Mouse (Mus musculus) layer of hippocampus, postnatal 10 days (tissue): ENCODE measurements at regions not wholly inside any gene's neighbourhood (a gene's known extent, or its start where the extent isn't known, plus 50 kb on each side); places are given as distances from the start of the nearest gene placed in this dataset.
A peak's percentile ranks its signal among the peaks of the same experiment; 100 is the strongest.
"Not testable (repeated sequence)": the region's sequence is repeated elsewhere in the genome, so short reads cannot be mapped to it uniquely, and the experiment has no call there.

Experiments
- DNase-seq, 2 experiments: peaks; one replicate each; pipeline ENCODE4 v3.0.0; 2021; ENCODE audit warnings: low spot score in 2 of 2

DNA sequence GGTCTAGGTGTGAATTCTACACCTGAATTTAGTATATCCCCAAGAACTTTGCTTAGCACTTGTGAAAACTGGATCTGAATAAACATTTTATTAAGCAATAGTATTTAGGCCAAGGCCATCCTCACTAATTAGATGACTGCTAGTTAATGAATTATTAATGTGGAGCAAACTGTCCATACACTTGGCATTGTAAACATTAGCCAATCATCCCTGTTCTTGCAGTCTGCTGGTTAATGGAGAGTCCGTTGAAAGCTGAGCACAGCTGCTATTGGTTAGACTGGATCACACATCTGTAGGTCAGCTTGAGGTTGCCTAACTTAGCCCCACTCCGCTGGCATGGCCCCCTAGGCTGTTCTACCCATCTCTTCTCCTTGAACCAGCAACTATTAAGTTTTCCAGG, 826.2 kb upstream of the 4930452B06Rik start:
- DNase-seq: no peak

DNA sequence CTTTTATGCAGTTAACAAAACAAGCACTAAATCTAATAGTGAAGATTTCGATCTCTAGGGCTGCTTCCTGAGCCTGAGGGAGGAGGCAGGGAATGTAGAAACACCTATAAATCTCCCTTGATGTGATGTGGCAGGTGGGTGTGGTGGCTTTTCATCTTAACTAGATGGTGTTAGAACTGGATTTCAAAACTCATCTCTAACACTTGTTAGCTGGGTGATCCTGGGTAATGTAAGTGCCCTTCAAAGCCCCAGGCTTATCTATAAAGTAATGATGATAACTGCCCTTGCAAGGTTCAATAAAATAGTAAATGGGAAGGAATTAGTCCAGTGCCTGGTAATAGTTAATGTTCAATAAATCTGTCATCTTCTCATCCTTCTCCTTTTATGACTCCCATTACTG, 822.5 kb upstream of the 4930452B06Rik start:
- no peak for DNase-seq

DNA sequence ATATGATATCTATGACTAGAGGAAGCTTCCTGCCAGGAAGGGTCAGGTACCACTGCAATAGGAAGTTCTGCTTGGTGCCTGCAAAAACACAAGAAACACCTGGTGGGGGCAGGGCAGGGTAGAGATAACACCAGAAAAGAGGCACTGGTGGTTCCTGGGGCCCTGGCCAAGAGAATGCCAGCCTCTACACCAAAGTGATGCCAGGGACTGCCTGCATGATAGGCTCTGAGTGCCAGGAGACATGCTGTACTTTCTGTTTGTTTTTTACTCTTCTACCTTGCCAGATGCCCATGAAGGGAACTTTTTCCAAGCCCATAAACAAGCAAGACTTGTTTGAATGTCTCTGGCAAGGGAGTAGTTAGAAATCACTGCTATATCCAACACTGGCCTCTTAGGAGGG, 812.9 kb upstream of the 4930452B06Rik start:
- DNase-seq: no peak

DNA sequence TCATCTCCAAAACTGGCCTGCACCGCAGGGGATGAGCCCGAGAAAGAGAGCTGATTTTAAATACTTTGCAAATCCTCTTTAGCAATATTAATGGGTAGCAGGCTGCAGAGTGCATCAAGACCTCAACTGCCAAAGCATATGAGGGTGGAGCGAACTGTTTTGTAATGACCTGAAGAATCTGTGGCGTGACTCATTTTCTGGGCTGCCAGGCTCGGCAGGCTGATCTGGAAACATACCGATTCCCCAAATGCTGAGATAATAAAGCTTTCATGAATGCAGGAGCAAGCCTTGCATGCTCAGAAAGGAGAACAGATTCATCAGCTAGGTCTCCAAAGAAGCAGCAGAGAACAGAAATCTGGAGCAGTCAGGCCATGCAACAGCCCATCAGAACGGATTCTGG, 809.1 kb upstream of the 4930452B06Rik start:
- DNase-seq: no peak

DNA sequence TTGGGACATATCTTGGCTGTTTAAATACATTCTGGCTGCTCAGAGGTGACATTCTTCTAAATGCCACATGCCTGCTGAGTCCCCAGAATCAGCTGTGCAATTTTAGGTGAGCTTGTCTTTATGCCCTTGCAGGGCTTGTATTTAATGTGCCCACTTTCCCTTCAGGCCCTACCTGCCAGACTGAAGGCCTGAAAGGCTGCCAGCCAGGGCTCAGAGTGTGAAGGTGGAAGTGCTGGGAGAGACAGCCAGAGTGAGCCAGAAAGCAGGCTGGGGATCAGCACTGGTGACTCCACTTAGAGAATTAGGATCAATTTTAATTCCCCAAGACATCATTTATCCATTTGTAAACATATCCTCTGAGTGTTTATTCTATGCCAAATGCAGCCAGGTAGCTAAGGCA, 803.6 kb upstream of the 4930452B06Rik start:
- no peak for DNase-seq

DNA sequence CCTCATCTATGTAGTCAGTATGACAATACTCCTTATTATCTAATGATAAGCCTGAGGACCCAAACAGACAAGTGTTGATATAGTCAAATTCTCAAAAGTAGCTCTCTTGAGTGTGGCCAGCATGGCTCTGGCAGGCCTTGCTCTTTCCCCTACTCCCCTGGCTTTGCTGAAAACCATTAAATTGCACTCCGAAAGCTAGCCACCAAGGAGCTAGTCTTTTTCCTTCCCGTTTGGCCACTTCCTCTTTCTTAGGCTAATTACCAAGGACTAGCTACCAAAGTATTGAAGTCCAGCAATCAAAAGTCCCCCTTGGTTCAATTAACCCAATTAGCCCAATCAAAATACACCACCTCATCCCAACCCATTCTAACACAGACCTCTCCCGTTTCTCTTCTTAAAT, 802.6 kb upstream of the 4930452B06Rik start:
- no peak for DNase-seq

DNA sequence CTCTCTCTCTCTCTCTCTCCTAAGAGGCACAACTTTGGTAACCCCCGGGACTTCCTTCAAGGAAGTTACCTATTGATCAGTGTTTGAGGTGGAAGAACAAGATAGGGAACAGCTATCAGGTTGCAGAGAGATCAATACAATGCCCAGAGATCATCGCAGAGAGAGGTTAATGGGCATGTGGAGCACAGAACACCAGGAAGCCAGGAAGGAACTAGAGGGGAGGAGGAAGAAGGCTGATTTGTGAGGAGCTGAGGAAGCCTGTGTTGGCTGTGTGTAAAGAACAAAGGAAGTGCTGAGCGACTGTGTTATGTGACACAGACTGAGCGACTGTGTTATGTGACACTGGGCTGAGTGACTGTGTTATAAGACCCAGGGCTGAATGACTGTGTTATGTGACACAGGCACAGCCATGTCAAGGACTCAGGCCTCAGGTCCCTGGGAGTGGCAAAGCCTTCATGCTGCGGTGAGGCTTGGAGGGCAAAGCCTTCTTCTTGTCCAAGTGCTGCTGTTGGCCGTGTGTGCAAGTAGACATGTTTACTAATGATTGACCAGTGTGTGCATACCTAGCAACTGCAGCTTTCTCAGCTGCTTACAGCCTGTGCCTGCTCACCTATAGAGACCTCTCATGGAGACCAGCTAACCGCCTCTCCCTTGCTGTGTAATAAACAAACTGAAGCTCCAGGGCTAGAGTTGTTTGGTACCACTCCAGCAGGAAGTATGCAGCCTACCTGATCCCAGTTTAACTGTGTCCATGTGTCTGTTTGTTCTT, 801.8 kb upstream of the 4930452B06Rik start:
- no peak for DNase-seq

DNA sequence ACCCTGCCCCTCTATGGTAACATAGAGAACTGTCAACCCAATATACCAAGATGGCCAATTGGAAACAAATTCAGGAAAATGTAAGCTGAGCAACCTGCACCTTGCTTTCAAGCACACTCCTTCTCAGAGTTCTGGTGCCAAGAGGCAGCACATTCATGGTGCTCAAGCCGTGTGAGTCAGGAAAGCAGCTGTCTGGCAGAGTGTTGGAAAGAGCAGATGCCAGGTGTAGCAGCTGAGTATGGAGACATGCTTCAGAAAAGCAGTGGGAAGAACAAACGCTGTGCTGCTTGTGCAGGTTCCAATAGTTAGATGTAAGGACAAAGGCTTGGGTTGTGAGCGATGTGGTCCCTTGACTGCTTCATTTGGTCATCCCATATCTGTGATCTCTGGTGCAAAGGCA, 794.0 kb upstream of the 4930452B06Rik start:
- DNase-seq: no peak

DNA sequence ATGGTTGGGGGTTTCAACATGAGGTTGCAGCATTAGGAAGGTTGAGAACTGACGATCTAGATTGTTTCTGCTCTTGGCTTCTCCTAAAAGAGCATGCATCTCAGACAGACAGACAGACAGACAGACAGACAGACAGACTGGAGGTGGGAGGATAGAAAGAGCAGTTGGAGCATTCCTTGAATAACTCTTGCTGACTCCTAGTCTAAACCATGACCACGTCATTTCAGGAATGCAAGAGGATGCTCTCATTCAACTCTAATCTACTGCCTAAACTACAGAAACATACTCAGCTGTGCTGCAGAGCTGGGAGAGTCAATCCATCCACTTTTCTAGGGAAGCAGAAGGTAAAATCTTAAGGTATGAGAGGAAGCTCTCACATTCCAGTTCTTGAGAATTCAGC, 792.8 kb upstream of the 4930452B06Rik start:
- DNase-seq: no peak

DNA sequence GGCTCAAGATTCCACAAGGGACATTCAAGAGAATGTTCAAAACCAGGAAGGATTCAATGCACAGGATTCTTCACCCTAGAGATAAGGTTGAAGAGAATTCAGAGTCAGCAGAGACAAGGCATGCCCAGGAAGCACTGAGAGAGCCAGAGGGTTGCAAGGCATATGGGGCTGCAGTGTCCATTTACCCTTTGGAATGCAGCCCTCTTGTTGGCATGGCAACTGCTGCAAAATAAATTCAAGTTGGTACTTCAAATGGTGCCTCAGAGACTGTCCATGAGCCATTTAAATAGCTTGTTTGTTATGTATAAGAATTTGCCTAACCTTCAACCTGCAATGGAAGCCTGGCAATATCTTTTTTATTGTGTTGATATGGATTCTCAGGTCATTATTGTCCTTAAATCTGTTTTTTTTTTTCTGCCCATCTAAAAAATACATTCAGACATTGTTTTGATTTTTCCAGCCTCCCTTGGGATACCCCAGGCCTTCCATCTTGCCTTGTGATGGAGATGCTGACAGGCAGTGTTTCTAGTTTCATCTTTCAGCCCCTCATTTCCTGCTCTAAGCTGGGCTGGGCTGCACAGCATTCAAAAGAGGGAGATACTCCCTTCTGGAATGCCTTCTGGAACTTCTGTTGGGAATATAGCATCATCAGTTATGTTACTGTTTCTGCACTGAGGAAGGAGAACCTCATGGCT, 791.9 kb upstream of the 4930452B06Rik start:
- no peak for DNase-seq

DNA sequence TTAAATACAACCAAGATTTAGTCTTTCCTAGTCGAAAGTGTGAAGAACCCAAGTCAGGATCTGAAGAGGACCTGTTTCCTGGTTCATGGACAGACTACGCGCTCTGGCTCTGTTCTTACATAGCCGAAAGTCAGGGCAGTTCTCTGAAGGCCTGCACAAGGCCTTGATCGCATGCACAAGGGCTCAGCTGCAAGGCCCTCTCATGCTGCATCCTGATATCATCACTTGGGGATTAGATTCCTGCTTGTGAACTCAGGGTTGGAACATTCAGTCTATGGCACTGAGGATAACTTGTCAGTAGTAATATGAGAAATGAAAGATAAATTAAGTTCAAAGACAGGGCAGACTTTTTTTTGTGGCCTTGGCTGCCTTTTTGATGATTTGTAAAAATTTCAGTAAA, 789.9 kb upstream of the 4930452B06Rik start:
- DNase-seq: no peak

DNA sequence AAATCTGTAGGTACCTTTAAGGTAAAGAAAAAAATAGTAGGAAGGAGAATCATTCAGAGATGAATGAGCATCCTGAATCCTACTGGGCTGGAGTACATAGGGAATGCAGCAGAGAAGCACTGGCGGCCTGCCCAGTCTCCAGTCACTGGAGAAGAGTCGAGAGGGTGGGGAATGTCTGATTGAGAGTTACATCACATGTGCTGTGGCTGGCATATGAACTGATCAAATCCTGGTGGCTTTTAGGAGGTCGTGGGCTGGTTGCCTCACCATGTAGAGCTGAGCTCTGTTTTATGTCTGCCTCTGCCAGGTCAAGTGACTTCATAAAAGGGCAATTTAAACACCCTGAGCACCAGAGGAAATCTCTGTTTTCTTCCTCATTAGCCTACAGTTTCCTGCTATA, 783.9 kb upstream of the 4930452B06Rik start:
- DNase-seq: peak; percentile 19 to 39

DNA sequence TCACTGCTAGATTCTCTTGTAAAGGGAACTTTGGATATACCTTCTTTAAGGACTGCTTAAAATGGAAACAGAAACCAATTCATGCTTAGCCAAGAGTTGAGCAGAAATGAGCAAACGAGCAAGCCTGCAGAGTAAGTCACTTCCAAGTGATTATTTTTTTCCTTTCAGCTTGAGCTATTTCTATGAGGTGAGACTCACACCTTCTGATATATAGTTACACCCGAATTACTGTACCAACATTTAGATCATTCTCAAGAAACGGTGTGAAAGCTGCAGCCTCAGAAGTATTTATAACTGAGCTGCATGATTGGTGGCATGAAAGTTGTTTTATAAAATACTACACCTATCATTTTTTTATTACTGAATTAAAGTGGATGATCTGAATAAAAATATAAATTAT, 771.9 kb upstream of the 4930452B06Rik start:
- DNase-seq: no peak

DNA sequence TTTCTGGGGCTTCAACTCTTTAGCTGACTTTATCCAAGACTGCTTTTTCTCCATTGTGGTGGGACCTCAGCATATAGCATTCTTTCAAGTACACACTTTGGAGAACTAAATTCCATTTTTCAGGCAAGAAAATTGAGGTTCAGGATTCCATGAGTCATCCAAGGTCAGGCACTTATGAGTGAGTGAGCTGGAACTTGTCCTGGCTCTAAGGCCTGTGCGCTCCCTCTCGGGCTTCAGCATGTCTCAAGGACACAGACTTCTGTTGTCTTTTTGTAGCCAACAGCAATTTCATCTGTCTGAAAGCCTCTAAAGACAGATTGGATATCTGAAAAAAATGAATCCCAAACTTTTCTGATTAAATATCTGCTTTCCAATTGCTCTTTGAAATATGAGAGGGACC, 769.1 kb upstream of the 4930452B06Rik start:
- DNase-seq: no peak

DNA sequence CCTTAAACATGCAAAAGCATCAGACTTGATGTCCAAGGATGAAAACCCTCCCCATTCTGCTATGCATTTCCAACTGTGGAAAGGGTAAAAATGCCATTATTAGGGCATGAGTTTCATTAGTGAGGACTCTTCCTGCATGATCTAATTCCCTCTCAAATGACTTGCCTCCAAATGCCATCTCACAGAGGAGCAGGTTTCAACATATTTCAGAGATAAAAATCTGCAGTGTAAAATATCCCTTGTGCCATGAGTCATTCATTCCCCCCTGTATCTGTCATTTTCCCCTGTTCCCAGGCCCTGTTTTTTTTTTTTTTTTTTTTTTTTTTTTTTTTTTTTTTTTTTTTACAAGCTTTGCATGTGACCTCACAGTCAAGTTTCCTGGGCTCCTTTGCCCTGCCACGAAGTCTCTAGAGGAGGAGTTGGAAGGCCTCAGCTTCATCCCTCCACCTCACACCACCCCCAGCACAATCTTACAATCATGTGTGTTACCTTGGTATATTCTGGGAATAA, 767.1 kb upstream of the 4930452B06Rik start:
- no peak for DNase-seq

DNA sequence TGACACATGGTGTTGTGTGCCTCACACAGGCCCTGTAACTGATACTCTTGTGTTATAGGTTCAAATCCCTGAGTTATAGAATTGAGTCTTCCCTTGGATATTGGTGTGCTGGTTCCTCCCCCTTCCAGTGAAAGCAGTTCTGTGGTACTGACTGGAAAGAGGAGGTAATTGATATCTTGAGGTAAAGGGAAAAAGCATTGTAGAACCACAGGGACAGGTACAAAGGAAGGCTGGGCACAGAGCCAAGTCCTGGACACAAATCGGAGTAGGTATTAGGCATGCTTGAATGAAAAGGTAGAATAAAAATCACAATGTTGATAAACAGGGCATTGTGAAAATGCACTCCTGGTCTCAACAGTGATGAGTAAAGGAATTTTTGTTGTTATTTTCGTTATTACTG, 765.8 kb upstream of the 4930452B06Rik start:
- DNase-seq: no peak

DNA sequence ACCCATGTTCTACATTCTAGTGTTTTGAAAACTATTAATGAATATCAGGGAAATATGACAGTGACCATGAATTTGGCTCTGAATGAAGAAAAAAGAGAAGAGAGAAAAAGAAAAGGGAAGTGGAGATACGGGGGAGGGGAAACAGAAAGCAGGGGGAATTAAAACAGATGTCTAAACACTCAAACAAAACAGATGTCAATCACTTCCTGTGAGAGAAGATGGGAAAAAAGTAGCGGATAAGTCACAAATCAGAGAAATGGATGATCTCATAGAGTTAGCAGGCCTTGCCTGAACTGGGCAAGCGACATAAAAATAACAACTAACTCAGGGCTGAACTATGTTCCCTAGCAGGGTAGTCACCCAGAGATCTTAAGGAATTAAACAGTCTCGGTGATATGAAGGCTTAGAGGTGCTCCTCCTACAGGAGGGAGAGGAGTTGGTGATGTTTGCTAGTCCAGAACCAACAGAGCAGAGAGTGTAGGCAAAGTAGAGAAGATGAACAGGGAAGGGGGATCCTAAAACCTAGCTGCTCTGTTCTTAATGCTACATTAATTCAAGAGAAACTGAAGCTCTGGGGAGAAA, 745.9 kb upstream of the 4930452B06Rik start:
- no peak for DNase-seq

DNA sequence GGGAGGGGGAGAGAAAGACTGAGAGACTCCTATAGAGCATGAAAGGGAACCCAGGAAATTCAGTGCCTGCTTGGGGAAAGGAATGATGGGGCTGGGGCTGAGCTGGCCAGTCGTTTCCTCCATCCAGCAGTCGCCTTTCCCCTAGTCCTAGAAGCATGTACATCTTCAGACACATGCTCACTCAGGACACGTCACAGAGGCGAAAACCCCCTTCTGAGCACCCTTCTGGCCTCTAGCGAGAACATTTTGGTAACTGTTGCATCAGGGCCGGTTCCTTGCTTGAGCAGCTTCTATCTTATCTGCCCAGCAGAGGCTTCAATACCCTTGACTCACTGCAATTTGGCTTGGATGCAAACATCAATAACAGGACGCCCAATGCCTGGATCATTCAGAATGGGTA, 737.6 kb upstream of the 4930452B06Rik start:
- DNase-seq: no peak

DNA sequence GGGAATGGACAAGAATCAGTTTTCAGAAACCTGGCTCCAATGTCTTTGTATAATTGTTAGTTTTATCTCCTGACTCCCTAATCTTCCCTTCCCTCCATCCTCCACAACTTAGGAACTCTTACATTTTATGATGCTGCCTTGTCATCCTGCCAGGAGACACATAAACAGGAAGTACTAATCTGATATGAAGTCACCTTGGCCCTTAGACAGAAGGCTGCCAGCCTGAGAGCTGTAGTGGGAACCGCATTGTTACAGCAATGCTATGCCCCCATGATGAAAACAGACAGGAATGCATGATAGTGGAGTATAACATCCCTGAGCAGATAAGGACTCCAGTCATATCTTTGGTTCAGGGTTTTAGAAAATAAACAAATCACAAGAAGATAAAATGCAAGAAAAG, 734.8 kb upstream of the 4930452B06Rik start:
- no peak for DNase-seq

DNA sequence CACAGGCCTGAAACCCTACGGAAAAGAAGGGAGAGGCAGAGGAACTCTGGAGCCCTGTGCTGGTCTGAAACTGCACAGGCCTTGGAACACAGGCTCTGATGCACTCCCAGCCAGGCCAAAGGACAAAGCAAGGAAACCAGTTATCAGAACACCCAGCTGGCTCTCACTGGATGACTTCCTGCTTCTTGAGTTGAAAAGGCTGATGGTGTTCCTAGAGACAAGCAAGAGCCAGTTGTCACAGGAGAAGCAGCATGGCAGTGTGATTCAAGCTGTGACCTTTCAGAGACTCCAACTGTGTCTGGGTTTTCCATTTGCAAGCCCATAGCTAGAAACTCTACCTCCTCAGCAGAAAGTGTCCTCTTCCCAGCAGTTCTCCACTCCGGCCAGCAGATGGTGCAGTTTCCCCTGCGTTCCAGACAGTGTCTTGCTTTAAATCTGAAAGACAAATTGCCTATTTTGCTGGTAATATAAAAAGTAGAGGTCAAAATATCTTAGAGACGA, 727.3 kb upstream of the 4930452B06Rik start:
- DNase-seq: peak; percentile 88 to 90

DNA sequence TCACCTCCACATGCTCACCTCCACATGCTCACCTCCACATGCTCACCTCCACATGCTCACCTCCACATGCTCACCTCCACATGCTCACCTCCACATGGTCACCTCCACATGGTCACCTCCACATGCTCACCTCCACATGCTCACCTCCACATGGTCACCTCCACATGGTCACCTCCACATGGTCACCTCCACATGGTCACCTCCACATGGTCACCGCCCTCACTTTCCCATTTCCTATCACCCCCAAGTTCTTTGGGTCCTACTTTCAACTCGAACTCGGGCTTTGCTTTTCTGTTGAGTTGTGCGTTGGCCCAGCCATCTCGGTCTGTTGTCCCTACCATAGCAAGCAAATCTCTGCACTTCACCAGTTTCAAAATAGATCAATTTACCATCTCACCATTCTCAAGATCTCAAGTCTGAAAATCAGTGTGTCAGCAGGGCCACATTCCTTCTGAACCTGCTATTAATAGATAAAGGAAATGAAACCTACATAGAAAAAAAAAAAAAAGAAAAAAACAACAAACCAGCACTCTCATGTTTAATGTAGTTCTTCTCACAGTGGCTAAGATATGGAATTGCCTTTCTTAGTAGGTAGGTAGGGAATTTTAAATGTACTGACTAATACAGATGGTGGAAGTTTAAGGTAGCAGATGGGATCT, 724.0 kb upstream of the 4930452B06Rik start:
- DNase-seq: not testable (repeated sequence)

DNA sequence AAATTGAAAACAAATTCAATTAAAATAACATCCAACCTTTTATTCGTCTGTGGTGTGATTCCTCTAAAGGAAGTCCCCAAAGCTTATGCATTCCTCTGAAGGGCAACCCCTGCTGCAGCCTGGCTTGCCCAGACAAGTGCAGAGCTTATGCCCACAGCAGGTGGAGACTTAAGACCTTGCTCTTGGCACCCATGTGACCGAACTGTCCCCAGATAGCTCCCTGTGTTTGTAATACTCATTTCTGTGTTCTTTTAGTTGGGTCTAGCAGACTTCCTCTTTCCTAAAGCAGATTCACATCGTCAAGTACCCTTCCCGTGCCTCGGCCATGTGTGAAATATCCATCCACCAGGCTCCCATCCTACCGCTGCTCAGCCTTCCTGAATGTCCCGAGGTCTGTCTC, 723.1 kb upstream of the 4930452B06Rik start:
- DNase-seq: no peak
